Mouse (Mus musculus) liver, embryonic 12.5 days (tissue): Measurements from ENCODE around the gene Psmc3. TPM values are rescaled to one million over a fixed set of nuclear protein-coding genes. Genes with fewer than 3 reads are reported as not detected.

Experiments
- polyA plus RNA-seq: library from polyadenylated mRNA; unstranded; fragments of >200 nt; fragmentation: Nextera tagmentation; extraction: Ambion mirVana; gene quantifications from 2 replicates; pipeline ENCODE4 v1.2.1, GENCODE M21; 2016

Gene Psmc3
- polyA plus RNA-seq, 1 experiment from 2014 or later: 223 TPM

Other genes starting within 250 kb of the Psmc3 start
- gene Mtch2, start 206.9 kb upstream of the Psmc3 start, polyA plus RNA-seq: 142 and 146 TPM in 2 replicates
- 6.6 and 7.3 TPM in 2 replicates for gene C1qtnf4, start 168.1 kb upstream of the Psmc3 start, polyA plus RNA-seq
- 22.6 and 26.0 TPM in 2 replicates for gene Kbtbd4, start 149.3 kb upstream of the Psmc3 start, polyA plus RNA-seq
- 171 and 177 TPM in 2 replicates for gene Ndufs3, start 149.2 kb upstream of the Psmc3 start, polyA plus RNA-seq
- gene Celf1, start 113.6 kb upstream of the Psmc3 start, polyA plus RNA-seq: 79.4 and 81.3 TPM in 2 replicates
- 0.57 and 0.94 TPM in 2 replicates for gene Rapsn, start 18.4 kb upstream of the Psmc3 start, polyA plus RNA-seq
- 15.1 and 15.3 TPM in 2 replicates for gene Slc39a13, start 16.4 kb downstream of the Psmc3 start, polyA plus RNA-seq
- gene Spi1, start 28.4 kb downstream of the Psmc3 start, polyA plus RNA-seq: 16.8 and 18.5 TPM in 2 replicates
- 0.23 and 0.39 TPM in 2 replicates for gene Mybpc3, start 64.1 kb downstream of the Psmc3 start, polyA plus RNA-seq
- gene Madd, start 129.8 kb downstream of the Psmc3 start, polyA plus RNA-seq: 12.1 and 13.4 TPM in 2 replicates
- 12.9 and 13.5 TPM in 2 replicates for gene Nr1h3, start 148.8 kb downstream of the Psmc3 start, polyA plus RNA-seq
- 9.6 and 10.3 TPM in 2 replicates for gene Acp2, start 148.9 kb downstream of the Psmc3 start, polyA plus RNA-seq
- 8.3 and 8.4 TPM in 2 replicates for gene Ddb2, start 183.0 kb downstream of the Psmc3 start, polyA plus RNA-seq
- gene Pacsin3, start 201.9 kb downstream of the Psmc3 start, polyA plus RNA-seq: 12.3 and 12.4 TPM in 2 replicates
- gene Arfgap2, start 211.0 kb downstream of the Psmc3 start, polyA plus RNA-seq: 80.0 and 82.2 TPM in 2 replicates